Mouse (Mus musculus) heart, embryonic 14.5 days (tissue): ENCODE data around the gene Slc10a2. TPM values are rescaled to one million over a fixed set of nuclear protein-coding genes. Genes with fewer than 3 reads are reported as not detected.
"Not testable (repeated sequence)": the region's sequence is repeated elsewhere in the genome, so short reads cannot be mapped to it uniquely, and the experiment has no call there.

ENCODE experiments used
- ATAC-seq: fragments of 200-750 bp; cut with Nextera tagmentation; 2 replicates; pipeline ENCODE4 v1.8.0; 2017; ENCODE audit warnings: low read depth, moderate TSS enrichment; ENCODE audit not compliant: insufficient number of reproducible peaks, insufficient read depth, low FRiP score
- H3K27ac ChIP-seq, 2 experiments: fragments of 200-500 bp in 1 of 2; fragments of 300-500 bp in 1 of 2; sonication (generic) in 1 of 2; replicated peaks in 1 of 2; 2 replicates each; pipeline ENCODE4 v1.5.1; 2012 to 2014; ENCODE audit warnings: low read depth in 2 of 2, low read length in 2 of 2, control low read depth in 1 of 2, mild to moderate bottlenecking in 1 of 2, mixed read lengths in 1 of 2; ENCODE audit not compliant: control insufficient read depth in 1 of 2, insufficient read depth in 1 of 2
- H3K27me3 ChIP-seq: fragments of 300-500 bp; sonication (generic); 2 replicates; pipeline ENCODE4 v1.6.1; 2014; ENCODE audit warnings: mild to moderate bottlenecking, low read length, control low read depth; ENCODE audit not compliant: control insufficient read depth, insufficient read depth
- H3K36me3 ChIP-seq: fragments of 300-500 bp; sonication (generic); 2 replicates; pipeline ENCODE4 v1.6.1; 2014; ENCODE audit warnings: mild to moderate bottlenecking, control low read depth, low read length, mixed read lengths; ENCODE audit not compliant: control insufficient read depth, insufficient read depth
- H3K4me1 ChIP-seq, 2 experiments: fragments of 200-500 bp in 1 of 2; fragments of 300-500 bp in 1 of 2; sonication (generic) in 1 of 2; 2 replicates each; pipeline ENCODE4 v1.6.1; 2012 to 2014; ENCODE audit warnings: low read length in 2 of 2, control low read depth in 1 of 2, mixed read lengths in 1 of 2; ENCODE audit not compliant: control insufficient read depth in 2 of 2, insufficient read depth in 2 of 2
- H3K4me2 ChIP-seq: fragments of 300-500 bp; sonication (generic); 2 replicates; pipeline ENCODE4 v1.6.1; 2014; ENCODE audit warnings: mild to moderate bottlenecking, low read length
- H3K4me3 ChIP-seq, 2 experiments: fragments of 200-500 bp in 1 of 2; fragments of 300-500 bp in 1 of 2; sonication (generic) in 1 of 2; 2 replicates each; pipeline ENCODE4 v1.5.1; 2012 to 2014; ENCODE audit warnings: low read length in 2 of 2, mild to moderate bottlenecking in 2 of 2, control low read depth in 1 of 2, low read depth in 1 of 2, moderate library complexity in 1 of 2; ENCODE audit not compliant: control insufficient read depth in 1 of 2, insufficient read depth in 1 of 2
- H3K9ac ChIP-seq: fragments of 300-500 bp; sonication (generic); 2 replicates; pipeline ENCODE4 v1.6.1; 2014; ENCODE audit warnings: mild to moderate bottlenecking, low read length
- H3K9me3 ChIP-seq: fragments of 300-500 bp; sonication (generic); 2 replicates; pipeline ENCODE4 v1.6.1; 2016; ENCODE audit warnings: low read length, control low read depth; ENCODE audit not compliant: control insufficient read depth
- WGBS: fragments of 180-500 bp; shearing (Covaris S2); extraction: QIAGEN DNeasy Blood & Tissue Kit; methylation state at CpG from one replicate; pipeline ENCODE4 v1.1.7; 2014; 5-methylcytosine and 5-hydroxymethylcytosine counted together
- polyA plus RNA-seq: library from polyadenylated mRNA; unstranded; fragments of >200 nt; fragmentation: Nextera tagmentation; extraction: Ambion mirVana; gene quantifications from 2 replicates; pipeline ENCODE4 v1.2.1, GENCODE M21; 2014

The Slc10a2 gene
- polyA plus RNA-seq, 1 experiment from 2014 or later: not detected

DNA sequence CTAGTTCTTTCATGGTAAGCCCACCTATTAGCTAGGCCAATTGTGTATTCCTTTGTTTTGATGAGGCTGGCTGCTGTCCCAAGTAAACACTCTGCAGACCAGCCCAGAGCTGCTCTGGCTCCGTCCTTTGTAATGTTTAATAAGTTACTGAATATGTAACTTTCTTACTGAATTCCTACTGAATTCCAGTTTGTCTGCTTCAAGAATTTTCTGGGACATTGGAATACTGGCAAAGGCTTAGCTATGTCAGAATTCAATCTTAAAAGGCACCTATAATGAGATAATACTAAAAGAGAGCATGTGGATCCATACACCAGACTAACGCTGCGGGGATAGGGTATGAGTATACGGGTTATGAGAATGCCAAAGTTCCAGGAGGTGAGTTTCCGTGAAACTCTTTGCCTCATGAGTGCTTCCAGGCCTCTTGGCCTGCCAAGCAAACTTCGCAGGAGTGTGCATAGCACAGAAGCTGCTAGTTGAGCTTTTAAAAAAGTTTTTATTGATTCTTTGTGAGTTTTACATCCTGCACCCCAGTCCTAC is 60.7 kb downstream of the Slc10a2 start:
- not testable (repeated sequence) for H3K36me3 ChIP-seq, H3K4me2 ChIP-seq, H3K9me3 ChIP-seq, H3K27ac ChIP-seq, H3K27me3 ChIP-seq, ATAC-seq, H3K4me3 ChIP-seq, H3K9ac ChIP-seq, H3K4me1 ChIP-seq
- 73% methylated on average over 6 of the region's 6 CpGs for WGBS

DNA sequence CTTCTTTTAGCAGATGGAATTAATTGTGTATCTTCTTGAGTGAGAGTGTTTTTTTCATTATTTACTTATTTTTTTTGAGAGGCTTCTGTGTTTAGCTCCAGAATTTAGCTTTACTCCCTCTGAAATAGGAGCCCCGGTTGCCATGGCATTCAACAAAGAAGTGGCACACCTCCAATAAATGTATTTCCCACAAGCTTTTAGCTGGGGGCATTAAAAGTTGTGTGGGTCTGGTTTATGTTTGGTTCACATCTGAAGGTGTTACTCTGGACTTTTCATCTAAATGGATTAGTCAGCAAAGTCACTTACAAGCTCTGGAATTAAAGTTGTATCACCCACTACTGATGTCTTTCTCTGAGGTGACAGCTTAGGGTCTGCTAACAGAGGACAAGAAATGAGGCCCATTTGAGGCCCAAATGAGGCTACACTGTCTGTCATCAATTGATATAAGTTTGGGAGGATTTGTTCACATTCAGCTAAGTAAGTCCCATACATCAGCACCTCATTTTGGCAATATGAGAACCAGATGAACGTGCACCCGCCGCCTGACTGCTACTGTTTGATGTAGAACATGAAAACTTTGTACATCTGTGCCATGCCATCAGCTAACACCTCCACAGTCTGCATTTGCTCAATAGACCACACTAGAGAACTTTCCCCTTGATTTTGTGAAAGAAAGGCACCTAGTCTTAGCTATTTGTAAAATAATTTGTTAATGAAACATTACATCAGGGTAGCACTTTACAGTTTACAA is 66.2 kb downstream of the Slc10a2 start:
- Histone ChIP-seq H3K27me3 (no peaks in the 10 kb centered on the region), H3K9me3 (no peaks in the 10 kb centered on the region), H3K9ac (no peak overlapping the region), H3K36me3 (no peaks in the 10 kb centered on the region), H3K4me3 (no peak overlapping the region), H3K4me2 (no peak overlapping the region), H3K27ac (no peak overlapping the region), H3K4me1 (no peaks in the 10 kb centered on the region)
- ATAC-seq: no peak
- 55% methylated on average over 4 of the region's 4 CpGs for whole genome bisulfite sequencing
